Mouse (Mus musculus) kidney, embryonic 14.5 days (tissue): Measurements from ENCODE around the gene Arap2. TPM values are rescaled to one million over a fixed set of nuclear protein-coding genes. Genes with fewer than 3 reads are reported as not detected.
A peak's percentile ranks its signal among the peaks of the same experiment; 100 is the strongest.

Source experiments
- ATAC-seq: fragments of 200-750 bp; cut with Nextera tagmentation; 2 replicates; pipeline ENCODE4 v1.8.0; 2017; ENCODE audit warnings: moderate number of reproducible peaks, mild to moderate bottlenecking, moderate TSS enrichment, moderate library complexity; ENCODE audit not compliant: low FRiP score, low TSS enrichment
- H3K27ac ChIP-seq: fragments of 300-500 bp; sonication (generic); 2 replicates; pipeline ENCODE4 v1.5.1; 2014; ENCODE audit warnings: low read depth, mild to moderate bottlenecking, low read length, moderate library complexity, mixed read lengths
- H3K27me3 ChIP-seq: fragments of 300-500 bp; sonication (generic); 2 replicates; pipeline ENCODE4 v1.6.1; 2014; ENCODE audit warnings: mild to moderate bottlenecking, low read length; ENCODE audit not compliant: control insufficient read depth, insufficient read depth
- H3K36me3 ChIP-seq: fragments of 300-500 bp; sonication (generic); 2 replicates; pipeline ENCODE4 v1.6.1; 2014; ENCODE audit warnings: low read length, mixed read lengths; ENCODE audit not compliant: control insufficient read depth, insufficient read depth
- H3K4me1 ChIP-seq: fragments of 300-500 bp; sonication (generic); 2 replicates; pipeline ENCODE4 v1.6.1; 2014; ENCODE audit warnings: low read length, mixed read lengths; ENCODE audit not compliant: control insufficient read depth, insufficient read depth
- H3K4me2 ChIP-seq: fragments of 300-500 bp; sonication (generic); replicated peaks from 2 replicates; pipeline ENCODE4 v1.6.1; 2014; ENCODE audit warnings: low read depth, mild to moderate bottlenecking, low read length
- H3K4me3 ChIP-seq: fragments of 300-500 bp; sonication (generic); 2 replicates; pipeline ENCODE4 v1.5.1; 2014; ENCODE audit warnings: mild to moderate bottlenecking, low read length
- H3K9ac ChIP-seq: fragments of 300-500 bp; sonication (generic); 2 replicates; pipeline ENCODE4 v1.6.1; 2014; ENCODE audit warnings: low read depth, mild to moderate bottlenecking, low read length, moderate library complexity
- H3K9me3 ChIP-seq: fragments of 300-500 bp; sonication (generic); 2 replicates; pipeline ENCODE4 v1.6.1; 2016; ENCODE audit warnings: low read length; ENCODE audit not compliant: control insufficient read depth
- WGBS: fragments of 180-500 bp; shearing (Covaris S2); extraction: QIAGEN DNeasy Blood & Tissue Kit; methylation state at CpG from one replicate; pipeline ENCODE4 v1.1.7; 2014; 5-methylcytosine and 5-hydroxymethylcytosine counted together
- polyA plus RNA-seq: library from polyadenylated mRNA; unstranded; fragments of >200 nt; fragmentation: Nextera tagmentation; extraction: Ambion mirVana; gene quantifications from 2 replicates; pipeline ENCODE4 v1.2.1, GENCODE M21; 2014

The Arap2 gene
- polyA plus RNA-seq, 1 experiment from 2014 or later, result 3.6 TPM

GRCm38 (mm10) chr5:62777804-62778203, 11.8 kb upstream of the Arap2 start:
- H3K36me3 ChIP-seq, result no peaks in the 10 kb centered on the region
- no peaks in the 10 kb centered on the region for H3K4me1 ChIP-seq
- no peak overlapping the region for H3K4me2 ChIP-seq
- ATAC-seq, result no peak
- no peak overlapping the region for H3K9ac ChIP-seq
- H3K27ac ChIP-seq, result no peak overlapping the region
- H3K4me3 ChIP-seq, result no peak overlapping the region
- WGBS, result 70% methylated on average over 8 of the region's 8 CpGs
- H3K9me3 ChIP-seq, result no peaks in the 10 kb centered on the region
- H3K27me3 ChIP-seq, result no peaks in the 10 kb centered on the region

- no peaks in the 10 kb centered on the region for H3K9me3 ChIP-seq
- H3K9ac ChIP-seq, result no peak overlapping the region
- no peak overlapping the region for H3K4me3 ChIP-seq
- 84% methylated on average over 11 of the region's 11 CpGs for WGBS
- H3K27me3 ChIP-seq, result no peaks in the 10 kb centered on the region
- H3K36me3 ChIP-seq, result no peaks in the 10 kb centered on the region
- ATAC-seq, result no peak
- no peak overlapping the region for H3K27ac ChIP-seq
- H3K4me2 ChIP-seq, result no peak overlapping the region
- no peaks in the 10 kb centered on the region for H3K4me1 ChIP-seq
These were observed 6.0 kb upstream of the Arap2 start for GRCm38 (mm10) chr5:62771775-62772599.

- Histone ChIP-seq H3K4me3 (peak overlapping the region; percentile 62), H3K4me2 (peak overlapping the region; percentile 77), H3K4me1 (no peaks in the 10 kb centered on the region), H3K27me3 (no peaks in the 10 kb centered on the region; the same call in 1 of the 2 replicates), H3K9me3 (no peaks in the 10 kb centered on the region), H3K36me3 (no peaks in the 10 kb centered on the region), H3K9ac (peak overlapping the region; percentile 60), H3K27ac (no peak overlapping the region)
- 11% methylated on average over 5 of the region's 5 CpGs for WGBS
- ATAC-seq, result no peak
These were observed 538 bp downstream of the Arap2 start for GRCm38 (mm10) chr5:62765459-62765783.

GRCm38 (mm10) chr5:62764161-62764560, 1.8 kb downstream of the Arap2 start:
- Histone ChIP-seq H3K4me2 (no peak overlapping the region), H3K36me3 (no peaks in the 10 kb centered on the region), H3K4me3 (no peak overlapping the region), H3K9me3 (no peaks in the 10 kb centered on the region), H3K27ac (no peak overlapping the region), H3K9ac (no peak overlapping the region), H3K4me1 (no peaks in the 10 kb centered on the region), H3K27me3 (no peaks in the 10 kb centered on the region; the same call in 1 of the 2 replicates)
- ATAC-seq, result no peak
- WGBS, result 69% methylated on average over 5 of the region's 5 CpGs

- Histone ChIP-seq H3K27me3 (no peaks in the 10 kb centered on the region; the same call in 1 of the 2 replicates), H3K4me2 (no peak overlapping the region), H3K27ac (no peak overlapping the region), H3K36me3 (no peaks in the 10 kb centered on the region), H3K4me3 (no peak overlapping the region), H3K9ac (no peak overlapping the region), H3K9me3 (no peaks in the 10 kb centered on the region), H3K4me1 (no peaks in the 10 kb centered on the region)
- 83% methylated on average over 1 of the region's 1 CpGs for WGBS
- ATAC-seq, result no peak
These were observed 2.9 kb downstream of the Arap2 start for GRCm38 (mm10) chr5:62763046-62763445.

GRCm38 (mm10) chr5:62762298-62762960, 3.5 kb downstream of the Arap2 start:
- no peak overlapping the region for H3K27ac ChIP-seq
- H3K4me3 ChIP-seq, result no peak overlapping the region
- no peaks in the 10 kb centered on the region for H3K36me3 ChIP-seq
- no peaks in the 10 kb centered on the region for H3K4me1 ChIP-seq
- WGBS, result 58% methylated on average over 4 of the region's 4 CpGs
- H3K27me3 ChIP-seq, result no peaks in the 10 kb centered on the region; the same call in 1 of the 2 replicates
- no peak overlapping the region for H3K9ac ChIP-seq
- ATAC-seq, result no peak
- H3K4me2 ChIP-seq, result no peak overlapping the region
- H3K9me3 ChIP-seq, result no peaks in the 10 kb centered on the region

- H3K27me3 ChIP-seq, result no peaks in the 10 kb centered on the region; the same call in 1 of the 2 replicates
- no peaks in the 10 kb centered on the region for H3K9me3 ChIP-seq
- no peak overlapping the region for H3K4me2 ChIP-seq
- no peaks in the 10 kb centered on the region for H3K36me3 ChIP-seq
- no peak overlapping the region for H3K27ac ChIP-seq
- WGBS, result 68% methylated on average over 5 of the region's 5 CpGs
- no peak overlapping the region for H3K9ac ChIP-seq
- H3K4me1 ChIP-seq, result no peaks in the 10 kb centered on the region
- ATAC-seq, result no peak
- H3K4me3 ChIP-seq, result no peak overlapping the region
These were observed 5.0 kb downstream of the Arap2 start for GRCm38 (mm10) chr5:62760791-62761504.

GRCm38 (mm10) chr5:62755808-62756527, 10.0 kb downstream of the Arap2 start:
- no peaks in the 10 kb centered on the region for H3K4me1 ChIP-seq
- no peak for ATAC-seq
- no peak overlapping the region for H3K27ac ChIP-seq
- 89% methylated on average over 3 of the region's 3 CpGs for WGBS
- H3K27me3 ChIP-seq, result no peaks in the 10 kb centered on the region
- no peak overlapping the region for H3K9ac ChIP-seq
- no peak overlapping the region for H3K4me3 ChIP-seq
- no peaks in the 10 kb centered on the region for H3K9me3 ChIP-seq
- no peak overlapping the region for H3K4me2 ChIP-seq
- no peaks in the 10 kb centered on the region for H3K36me3 ChIP-seq
